Mouse (Mus musculus) heart, adult 9 months (tissue): Measurements from ENCODE around the gene Klre1.
"Not testable (repeated sequence)": the region's sequence is repeated elsewhere in the genome, so short reads cannot be mapped to it uniquely, and the experiment has no call there.

Experiments
- DNase-seq, 2 experiments: peaks; one replicate each; pipeline ENCODE4 v3.0.0; 2022; ENCODE audit warnings: low spot score in 2 of 2

Klre1 gene

GRCm38 (mm10) chr6:129583014-129583413 lies 5.3 kb downstream of the Klre1 start:
- DNase-seq, result no peak

GRCm38 (mm10) chr6:129591508-129591907 lies 13.8 kb downstream of the Klre1 start, which contains the start of gene Klrd1:
Klrd1 (plus strand) TSS chr6:129591782.
- no peak for DNase-seq

GRCm38 (mm10) chr6:129608372-129608771 lies 30.7 kb downstream of the Klre1 start:
- DNase-seq, result no peak

GRCm38 (mm10) chr6:129623735-129624134 lies 46.0 kb downstream of the Klre1 start, which contains the start of gene Klrk1:
Klrk1 (minus strand) TSS chr6:129623864.
- no peak for DNase-seq

- DNase-seq, result not testable (repeated sequence)
Measured at GRCm38 (mm10) chr6:129631046-129631445, 53.3 kb downstream of the Klre1 start.
